Mouse (Mus musculus) cerebellum, adult 11-12 months (tissue): ENCODE measurements around the gene D5Ertd577e.
"Not testable (repeated sequence)": the region's sequence is repeated elsewhere in the genome, so short reads cannot be mapped to it uniquely, and the experiment has no call there.

Source experiments
- DNase-seq: peaks from one replicate; pipeline ENCODE4 v3.0.0; 2022

Gene D5Ertd577e

DNA sequence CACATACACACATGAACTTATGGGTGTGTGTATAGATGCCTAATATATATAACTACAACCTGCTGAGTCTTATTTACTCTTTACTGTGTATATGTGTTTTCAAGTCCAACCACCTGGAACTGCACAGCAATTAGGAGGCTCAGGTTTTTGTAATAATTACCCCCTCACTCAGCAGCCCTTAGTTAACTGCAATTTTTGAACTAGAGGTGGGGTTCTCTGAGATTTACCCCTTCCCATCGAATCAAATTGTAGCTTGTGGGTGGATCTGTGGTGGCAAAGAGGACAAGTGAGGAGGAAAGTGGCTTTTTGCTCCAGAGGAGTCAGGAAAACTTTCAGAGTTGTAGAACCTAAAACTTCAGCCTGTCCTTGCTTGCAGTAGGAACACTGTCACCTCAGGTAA lies at the start of gene D5Ertd577e:
D5Ertd577e (plus strand) TSS at position 301 of the 400 bp plus-strand sequence.
- not testable (repeated sequence) for DNase-seq

DNA sequence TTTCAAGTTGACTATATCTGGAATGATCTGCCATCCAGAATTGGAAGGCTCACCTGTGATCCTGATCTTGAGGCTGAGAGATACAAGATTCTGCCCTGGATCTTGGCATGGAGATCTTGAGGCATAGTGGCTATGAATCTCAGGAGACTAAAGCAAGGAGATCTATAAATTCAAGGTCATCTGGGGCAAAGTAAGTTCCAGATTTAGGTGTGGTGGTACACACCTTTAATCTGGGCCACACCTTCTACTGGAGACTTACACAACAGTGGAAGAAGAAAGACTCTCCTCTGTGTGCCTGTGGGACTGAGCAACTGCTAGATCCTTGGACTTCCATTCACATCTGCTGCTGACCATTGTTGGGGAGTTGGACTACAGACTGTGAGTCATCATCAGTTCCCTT lies 53.9 kb downstream of the D5Ertd577e start, which contains the start of gene Gm3286:
Gm3286 (plus strand) TSS at position 301 of the 400 bp plus-strand sequence.
- not testable (repeated sequence) for DNase-seq
